Mouse (Mus musculus): Measurements from ENCODE around the gene Akt2. TPM values are rescaled to one million over a fixed set of nuclear protein-coding genes. Genes with fewer than 3 reads are reported as not detected.
A peak's percentile ranks its signal among the peaks of the same experiment; 100 is the strongest.
"Not testable (repeated sequence)": the region's sequence is repeated elsewhere in the genome, so short reads cannot be mapped to it uniquely, and the experiment has no call there.

Gene Akt2
- polyA plus RNA-seq, 1 experiment from 2014 or later, result 68.4 TPM

DNA sequence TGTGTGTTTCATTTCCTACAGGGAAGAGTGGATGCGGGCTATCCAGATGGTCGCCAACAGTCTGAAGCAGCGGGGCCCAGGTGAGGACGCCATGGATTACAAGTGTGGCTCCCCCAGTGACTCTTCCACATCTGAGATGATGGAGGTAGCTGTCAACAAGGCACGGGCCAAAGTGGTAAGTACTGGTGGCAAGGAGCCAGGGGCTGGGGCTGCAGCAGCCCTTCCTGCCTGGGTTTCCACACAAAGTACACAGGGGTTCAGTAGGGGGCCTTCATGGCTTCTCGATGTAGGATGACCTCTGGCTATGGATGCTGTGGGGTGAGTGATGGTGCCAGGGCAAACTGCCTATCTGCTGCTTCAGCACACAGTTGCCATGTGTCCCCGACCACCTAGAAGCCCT, 37.5 kb downstream of the Akt2 start:
- H3K4me2 ChIP-seq (replicated peaks); H3K27me3 ChIP-seq (replicated peaks); H3K4me1 ChIP-seq (replicated peaks); H3K27ac ChIP-seq; H3K4me3 ChIP-seq (replicated peaks); H3K9ac ChIP-seq; H3K9me3 ChIP-seq; ATAC-seq: not testable (repeated sequence)
- 94% methylated on average over 7 of the region's 7 CpGs for WGBS
- H3K36me3 ChIP-seq, result peaks cover 48% of the 10 kb centered on the region

DNA sequence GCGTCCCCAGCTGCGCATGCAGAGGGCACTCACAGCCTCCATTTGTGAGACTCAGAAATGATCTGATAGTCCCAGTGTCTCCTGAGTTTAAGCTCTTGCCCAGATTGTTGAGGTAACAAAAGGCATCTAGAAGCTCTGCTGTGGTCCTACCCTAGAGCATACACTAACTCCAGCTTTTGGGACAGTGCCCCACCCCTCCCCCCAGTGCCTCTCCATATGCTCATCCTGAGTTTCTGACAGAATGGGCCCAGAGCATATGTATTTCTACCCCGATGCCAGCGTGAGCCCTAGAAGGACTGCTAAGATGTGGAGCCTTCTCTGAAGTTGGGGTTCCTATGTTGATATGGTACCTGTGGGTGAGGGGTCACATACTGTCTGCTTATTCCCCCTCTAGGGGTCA, 40.1 kb downstream of the Akt2 start:
- Histone ChIP-seq H3K9me3 (no peaks in the 10 kb centered on the region), H3K4me3 (replicated peaks) (no peak overlapping the region), H3K27ac (no peak overlapping the region), H3K9ac (no peak overlapping the region), H3K4me2 (replicated peaks) (no peak overlapping the region), H3K36me3 (peaks cover 52% of the 10 kb centered on the region), H3K27me3 (replicated peaks) (no peaks in the 10 kb centered on the region), H3K4me1 (replicated peaks) (no peaks in the 10 kb centered on the region)
- no peak for ATAC-seq
- 97% methylated on average over 4 of the region's 4 CpGs for WGBS

- no peak for ATAC-seq
- Histone ChIP-seq H3K27me3 (replicated peaks) (no peaks in the 10 kb centered on the region), H3K4me3 (replicated peaks) (no peak overlapping the region), H3K4me1 (replicated peaks) (no peaks in the 10 kb centered on the region), H3K4me2 (replicated peaks) (no peak overlapping the region), H3K9ac (no peak overlapping the region), H3K36me3 (peaks cover 46% of the 10 kb centered on the region), H3K9me3 (no peaks in the 10 kb centered on the region), H3K27ac (no peak overlapping the region)
- WGBS, result 93% methylated on average over 6 of the region's 6 CpGs
Measured at GRCm38 (mm10) chr7:27633166-27633565, 41.8 kb downstream of the Akt2 start.

DNA sequence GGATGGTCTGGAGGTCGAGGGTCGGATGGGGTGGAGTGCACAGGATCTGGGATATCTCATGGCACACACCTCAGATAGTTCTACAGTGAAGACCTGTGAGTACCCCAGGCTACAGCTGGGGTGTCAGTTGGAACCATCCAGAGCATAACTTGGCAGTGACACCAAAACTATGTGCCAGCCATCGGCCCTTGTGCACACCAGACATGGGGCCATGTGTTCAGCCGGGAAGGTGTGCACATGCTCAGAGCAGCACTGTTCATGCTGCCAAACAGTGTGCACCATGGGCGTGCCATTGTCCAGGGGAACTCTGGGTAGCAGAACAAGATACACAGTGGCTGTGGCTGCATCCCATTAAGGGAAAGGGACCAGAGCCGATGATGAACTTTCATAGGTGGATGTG, 43.3 kb downstream of the Akt2 start:
- Histone ChIP-seq H3K27ac (no peak overlapping the region), H3K9me3 (no peaks in the 10 kb centered on the region), H3K4me3 (replicated peaks) (no peak overlapping the region), H3K9ac (no peak overlapping the region), H3K36me3 (peaks cover 36% of the 10 kb centered on the region), H3K27me3 (replicated peaks) (no peaks in the 10 kb centered on the region), H3K4me1 (replicated peaks) (no peaks in the 10 kb centered on the region), H3K4me2 (replicated peaks) (no peak overlapping the region)
- no peak for ATAC-seq
- WGBS, result 95% methylated on average over 6 of the region's 6 CpGs

GRCm38 (mm10) chr7:27635094-27635493, 43.7 kb downstream of the Akt2 start:
- not testable (repeated sequence) for H3K4me1 ChIP-seq (replicated peaks); H3K9ac ChIP-seq; H3K9me3 ChIP-seq; H3K27me3 ChIP-seq (replicated peaks); H3K27ac ChIP-seq; H3K4me2 ChIP-seq (replicated peaks); ATAC-seq; H3K4me3 ChIP-seq (replicated peaks)
- 96% methylated on average over 2 of the region's 2 CpGs for WGBS
- H3K36me3 ChIP-seq, result peaks cover 33% of the 10 kb centered on the region

GRCm38 (mm10) chr7:27644471-27644870, 53.1 kb downstream of the Akt2 start:
- WGBS, result 41% methylated on average over 1 of the region's 1 CpGs
- no peak overlapping the region for H3K9ac ChIP-seq
- H3K4me2 ChIP-seq (replicated peaks), result no peak overlapping the region
- H3K4me1 ChIP-seq (replicated peaks), result no peaks in the 10 kb centered on the region
- ATAC-seq, result no peak
- no peaks in the 10 kb centered on the region for H3K36me3 ChIP-seq
- H3K27me3 ChIP-seq (replicated peaks), result no peaks in the 10 kb centered on the region
- no peak overlapping the region for H3K4me3 ChIP-seq (replicated peaks)
- H3K9me3 ChIP-seq, result no peaks in the 10 kb centered on the region
- H3K27ac ChIP-seq, result no peak overlapping the region

GRCm38 (mm10) chr7:27646516-27646915, 55.2 kb downstream of the Akt2 start:
- no peaks in the 10 kb centered on the region for H3K36me3 ChIP-seq
- H3K4me1 ChIP-seq (replicated peaks), result no peaks in the 10 kb centered on the region
- no peak overlapping the region for H3K4me3 ChIP-seq (replicated peaks)
- H3K27me3 ChIP-seq (replicated peaks), result peaks cover 3% of the 10 kb centered on the region; the same call in 1 of the 2 replicates
- WGBS, result 85% methylated on average over 7 of the region's 7 CpGs
- no peak for ATAC-seq
- H3K9me3 ChIP-seq, result no peaks in the 10 kb centered on the region
- H3K27ac ChIP-seq, result no peak overlapping the region
- H3K9ac ChIP-seq, result no peak overlapping the region
- H3K4me2 ChIP-seq (replicated peaks), result no peak overlapping the region

DNA sequence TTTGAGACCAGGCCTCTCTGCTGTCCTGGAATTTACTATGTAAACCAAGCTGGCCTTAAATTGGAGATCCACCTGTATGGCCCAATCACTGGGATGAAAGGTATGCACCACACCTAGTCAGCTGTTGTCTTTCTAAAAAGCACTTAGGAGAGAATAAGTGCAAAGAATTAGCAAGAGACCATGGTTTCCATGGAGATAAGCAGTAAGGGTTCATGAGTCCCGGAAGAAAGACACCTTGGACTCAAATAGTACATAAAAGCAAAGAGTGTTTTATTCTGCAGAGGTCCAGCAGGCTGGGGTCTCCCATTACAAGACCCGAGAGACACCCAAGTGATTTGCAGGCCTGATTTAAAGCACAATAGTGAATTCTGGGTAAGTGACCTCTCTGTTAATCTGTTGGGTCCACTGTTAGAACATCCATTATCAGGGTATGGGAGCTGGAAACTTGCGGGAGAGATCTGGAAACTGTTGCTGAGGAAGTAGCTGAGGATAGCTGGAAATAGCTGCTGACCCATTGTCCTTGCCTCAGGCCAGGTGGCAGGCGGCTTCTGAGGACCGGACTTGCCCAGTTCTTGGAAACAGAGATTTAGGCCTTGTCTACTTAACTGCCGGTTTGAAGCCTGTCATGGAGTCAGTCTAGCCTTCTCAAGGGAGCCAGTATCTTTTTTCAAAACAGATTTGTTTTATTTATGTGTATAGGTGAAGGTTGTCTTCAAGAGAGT, 56.1 kb downstream of the Akt2 start:
- Histone ChIP-seq H3K36me3 (no peaks in the 10 kb centered on the region), H3K9me3 (no peaks in the 10 kb centered on the region), H3K9ac (no peak overlapping the region), H3K27ac (no peak overlapping the region), H3K4me2 (replicated peaks) (no peak overlapping the region), H3K4me3 (replicated peaks) (no peak overlapping the region), H3K27me3 (replicated peaks) (peaks cover 7% of the 10 kb centered on the region; the same call in 1 of the 2 replicates), H3K4me1 (replicated peaks) (no peaks in the 10 kb centered on the region)
- 86% methylated on average over 6 of the region's 6 CpGs for WGBS
- no peak for ATAC-seq

DNA sequence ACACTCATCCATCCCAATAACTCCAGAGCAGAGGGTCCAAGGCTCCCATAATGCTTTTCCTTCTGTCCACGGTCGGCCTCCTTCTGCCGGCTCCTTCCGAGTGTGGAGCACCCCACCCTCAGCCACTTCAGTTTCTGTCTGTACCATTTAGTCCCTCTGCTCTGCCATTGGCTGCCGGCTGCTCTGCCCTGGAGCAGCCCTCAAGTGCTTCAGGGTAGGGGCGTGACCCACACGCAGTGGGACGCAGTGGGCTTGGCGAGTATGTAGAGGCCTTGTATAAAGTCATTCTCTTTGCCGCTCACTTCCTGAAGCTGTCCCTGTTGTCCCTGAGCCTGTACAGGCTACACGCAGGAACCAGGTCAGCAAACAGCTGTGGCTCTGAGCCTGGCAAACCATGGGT, 58.4 kb downstream of the Akt2 start:
- no peak overlapping the region for H3K4me2 ChIP-seq (replicated peaks)
- no peak for ATAC-seq
- no peak overlapping the region for H3K4me3 ChIP-seq (replicated peaks)
- no peak overlapping the region for H3K9ac ChIP-seq
- H3K4me1 ChIP-seq (replicated peaks), result peaks cover 7% of the 10 kb centered on the region; the same call in 1 of the 2 replicates
- no peak overlapping the region for H3K27ac ChIP-seq
- H3K27me3 ChIP-seq (replicated peaks), result peaks cover 29% of the 10 kb centered on the region
- no peaks in the 10 kb centered on the region for H3K9me3 ChIP-seq
- WGBS, result 86% methylated on average over 11 of the region's 11 CpGs
- no peaks in the 10 kb centered on the region for H3K36me3 ChIP-seq

DNA sequence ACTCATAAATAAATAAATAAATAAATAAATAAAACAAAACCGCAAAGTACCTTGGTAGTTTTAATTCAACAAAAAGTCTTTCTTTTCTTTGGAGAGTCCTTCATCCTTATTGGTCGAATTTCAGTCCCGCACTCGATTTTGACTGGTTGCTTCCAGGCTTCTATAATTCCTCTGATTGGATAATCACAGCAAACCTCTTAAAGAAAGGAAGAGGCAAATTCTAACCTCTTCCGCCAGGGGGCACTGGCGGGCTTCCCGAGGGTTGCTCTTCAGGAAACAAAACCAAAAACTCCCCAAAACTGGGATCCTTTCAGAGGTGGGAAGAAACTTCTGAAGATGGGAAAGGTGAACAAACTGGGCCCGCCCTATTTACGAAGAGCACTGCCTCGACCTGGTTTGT, 59.6 kb downstream of the Akt2 start:
- H3K4me2 ChIP-seq (replicated peaks), result no peak overlapping the region

DNA sequence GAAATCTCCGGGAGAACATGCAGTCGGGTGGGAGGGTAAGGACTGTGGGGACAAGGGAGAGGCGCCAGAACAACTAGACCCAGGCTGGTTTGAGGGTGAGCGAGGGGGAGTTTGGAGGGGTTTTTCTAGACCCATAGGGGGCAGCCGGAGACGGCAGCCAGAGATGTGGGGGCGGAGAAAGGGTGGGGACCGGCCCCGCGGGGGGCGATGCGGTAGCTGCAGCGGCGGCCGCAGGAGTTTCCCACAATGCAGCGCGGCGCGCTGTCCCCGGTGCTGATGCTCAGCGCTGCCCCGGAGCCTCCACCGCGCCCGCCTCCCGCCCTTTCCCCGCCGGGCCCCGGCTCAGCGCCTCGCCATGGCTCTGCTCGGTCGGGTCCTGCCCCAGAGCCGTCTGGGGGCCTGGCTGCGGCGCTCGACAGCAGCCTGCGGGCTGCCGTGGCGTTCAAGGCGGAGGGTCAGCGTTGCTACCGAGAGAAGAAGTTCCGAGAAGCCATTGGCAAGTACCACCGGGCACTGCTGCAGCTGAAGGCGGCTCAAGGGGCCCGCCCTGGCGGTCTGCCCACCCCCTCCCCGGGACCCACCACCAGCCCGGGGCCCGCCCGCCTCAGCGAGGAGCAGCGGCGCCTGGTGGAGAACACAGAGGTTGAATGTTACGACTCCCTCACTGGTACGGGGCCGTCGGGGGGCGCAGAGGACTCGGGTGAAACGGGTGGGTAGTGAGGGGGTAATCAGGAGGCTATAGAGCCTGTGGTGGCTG, 62.5 kb downstream of the Akt2 start, which contains the start of gene Ttc9b:
Gene Ttc9b, plus strand, starts transcription at position 235 of the 757 bp plus-strand sequence.
- ATAC-seq, result peak; percentile 65
- Histone ChIP-seq H3K4me2 (replicated peaks) (peak within 1 kb of the TSS; percentile 50), H3K36me3 (no peaks in the 10 kb centered on the region; the same call in 1 of the 2 replicates), H3K9me3 (no peaks in the 10 kb centered on the region), H3K9ac (no peak within 1 kb of the TSS), H3K27ac (no peak within 1 kb of the TSS), H3K4me3 (replicated peaks) (peak within 1 kb of the TSS; percentile 28), H3K27me3 (replicated peaks) (peaks cover 67% of the 10 kb centered on the region), H3K4me1 (replicated peaks) (peaks cover 7% of the 10 kb centered on the region; the same call in 1 of the 2 replicates)
- 4% methylated on average over 62 of the region's 62 CpGs for WGBS

More for the DNA sequence above, 59.6 kb downstream of the Akt2 start:
- Histone ChIP-seq H3K27me3 (replicated peaks) (peaks cover 42% of the 10 kb centered on the region), H3K36me3 (no peaks in the 10 kb centered on the region), H3K9ac (no peak overlapping the region), H3K4me3 (replicated peaks) (no peak overlapping the region), H3K9me3 (no peaks in the 10 kb centered on the region), H3K27ac (no peak overlapping the region), H3K4me1 (replicated peaks) (peaks cover 7% of the 10 kb centered on the region; the same call in 1 of the 2 replicates)
- ATAC-seq, result peak; percentile 44; the same call in 1 of the 2 replicates
- WGBS, result 5% methylated on average over 10 of the region's 10 CpGs

DNA sequence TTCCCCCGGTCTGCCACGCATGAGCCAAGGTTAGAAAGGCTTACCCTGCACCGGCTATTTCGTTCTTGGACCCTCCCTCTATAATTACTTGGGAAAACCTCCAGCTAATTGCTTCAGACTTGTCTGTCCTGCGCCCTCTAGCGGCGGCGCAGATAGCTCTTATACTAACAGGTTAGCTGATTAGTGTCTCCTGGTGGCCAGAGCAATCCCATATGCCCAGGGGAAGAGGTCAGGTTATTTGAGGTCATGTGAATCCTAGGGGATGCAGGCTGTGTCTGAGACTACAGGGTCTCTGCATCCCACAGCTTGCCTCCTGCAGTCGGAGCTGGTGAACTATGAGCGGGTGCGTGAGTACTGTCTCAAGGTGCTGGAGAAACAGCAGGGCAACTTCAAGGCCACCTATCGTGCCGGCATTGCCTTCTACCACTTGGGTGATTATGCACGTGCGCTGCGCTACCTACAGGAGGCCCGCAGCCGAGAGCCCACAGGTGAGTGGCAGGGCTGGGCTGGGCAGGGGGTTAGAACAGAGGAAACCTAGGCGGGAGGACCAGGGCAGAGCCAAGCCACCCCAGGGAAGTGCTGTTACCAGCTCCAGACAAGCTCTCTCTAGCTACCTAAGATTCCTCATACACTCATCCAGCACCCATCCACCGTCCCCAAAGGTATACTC, 63.4 kb downstream of the Akt2 start:
- no peaks in the 10 kb centered on the region; the same call in 1 of the 2 replicates for H3K36me3 ChIP-seq
- H3K4me1 ChIP-seq (replicated peaks), result peaks cover 7% of the 10 kb centered on the region; the same call in 1 of the 2 replicates
- peaks cover 72% of the 10 kb centered on the region for H3K27me3 ChIP-seq (replicated peaks)
- no peak overlapping the region for H3K4me3 ChIP-seq (replicated peaks)
- no peak overlapping the region for H3K4me2 ChIP-seq (replicated peaks)
- no peak overlapping the region for H3K27ac ChIP-seq
- no peaks in the 10 kb centered on the region for H3K9me3 ChIP-seq
- no peak overlapping the region for H3K9ac ChIP-seq
- ATAC-seq, result no peak
- 64% methylated on average over 20 of the region's 20 CpGs for WGBS

All from intestine, embryonic 15.5 days (tissue).